Mouse (Mus musculus) small intestine, adult 2 months (tissue): ENCODE measurements around the gene Tdpoz2. TPM values are rescaled to one million over a fixed set of nuclear protein-coding genes. Genes with fewer than 3 reads are reported as not detected.
"Not testable (repeated sequence)": the region's sequence is repeated elsewhere in the genome, so short reads cannot be mapped to it uniquely, and the experiment has no call there.

ENCODE experiments used
- H3K27ac ChIP-seq: fragments of 200-500 bp; 2 replicates; pipeline ENCODE4 v1.5.1; 2012; ENCODE audit warnings: low read depth, low read length, control low read depth, inconsistent platforms; ENCODE audit not compliant: insufficient read depth
- H3K27me3 ChIP-seq: fragments of 200-500 bp; 2 replicates; pipeline ENCODE4 v1.6.1; 2012; ENCODE audit warnings: mild to moderate bottlenecking, moderate library complexity, low read length, inconsistent platforms; ENCODE audit not compliant: control insufficient read depth, insufficient read depth
- H3K36me3 ChIP-seq: fragments of 200-500 bp; 2 replicates; pipeline ENCODE4 v1.6.1; 2012; ENCODE audit warnings: mild to moderate bottlenecking, low read length, control low read depth, inconsistent platforms; ENCODE audit not compliant: control insufficient read depth, insufficient read depth
- H3K4me1 ChIP-seq: fragments of 200-500 bp; 2 replicates; pipeline ENCODE4 v1.6.1; 2012; ENCODE audit warnings: low read length, inconsistent platforms, mixed read lengths; ENCODE audit not compliant: control insufficient read depth, insufficient read depth, insufficient read length
- H3K4me3 ChIP-seq: fragments of 200-500 bp; 2 replicates; pipeline ENCODE4 v1.5.1; 2012; ENCODE audit warnings: low read depth, mild to moderate bottlenecking, control low read depth, inconsistent platforms, low read length, moderate library complexity
- CTCF ChIP-seq: fragments of 200-500 bp; IDR thresholded peaks from 2 replicates; pipeline ENCODE4 v1.5.1; 2012; ENCODE audit warnings: low read depth, mild to moderate bottlenecking, control low read depth, inconsistent platforms, low read length, moderate library complexity, mixed read lengths; ENCODE audit not compliant: insufficient replicate concordance, insufficient read length; ENCODE audit errors: extremely low read depth
- POLR2A ChIP-seq: fragments of 200-500 bp; IDR thresholded peaks from 2 replicates; pipeline ENCODE4 v1.6.1; 2012; ENCODE audit warnings: low read depth, mild to moderate bottlenecking, control low read depth, inconsistent platforms, low read length, moderate library complexity
- WGBS: fragments of 180-500 bp; shearing (Covaris S2); methylation state at CpG from one replicate; pipeline ENCODE4 v1.1.7; 2018; 5-methylcytosine and 5-hydroxymethylcytosine counted together
- polyA plus RNA-seq: library from polyadenylated mRNA; depleted of rRNA; stranded (reverse); fragments of >200 nt; gene quantifications from 2 replicates; pipeline ENCODE4 v1.2.3, GENCODE M21; 2012; rRNA removed

The Tdpoz2 gene
- polyA plus RNA-seq: not detected in 2 replicates

- H3K27me3 ChIP-seq: no peaks in the 10 kb centered on the region
- no peak within 1 kb of the TSS for H3K27ac ChIP-seq
- no peak for TF ChIP-seq CTCF
- TF ChIP-seq POLR2A: no peak
- no peak within 1 kb of the TSS for H3K4me3 ChIP-seq
- no peaks in the 10 kb centered on the region for H3K4me1 ChIP-seq
- WGBS: 70% methylated on average over 3 of the region's 3 CpGs
- H3K36me3 ChIP-seq: no peaks in the 10 kb centered on the region
These were observed at the start of gene Tdpoz2 for GRCm38 (mm10) chr3:93652586-93652985. Tdpoz2 (minus strand) TSS chr3:93652686.

GRCm38 (mm10) chr3:93692970-93693369, 40.5 kb upstream of the Tdpoz2 start, which contains the start of gene Gm37596:
Gm37596 (minus strand) TSS chr3:93693070.
- H3K36me3 ChIP-seq, H3K4me1 ChIP-seq, H3K27me3 ChIP-seq, H3K27ac ChIP-seq, H3K4me3 ChIP-seq: not testable (repeated sequence)
- WGBS: 80% methylated on average over 1 of the region's 2 CpGs

DNA sequence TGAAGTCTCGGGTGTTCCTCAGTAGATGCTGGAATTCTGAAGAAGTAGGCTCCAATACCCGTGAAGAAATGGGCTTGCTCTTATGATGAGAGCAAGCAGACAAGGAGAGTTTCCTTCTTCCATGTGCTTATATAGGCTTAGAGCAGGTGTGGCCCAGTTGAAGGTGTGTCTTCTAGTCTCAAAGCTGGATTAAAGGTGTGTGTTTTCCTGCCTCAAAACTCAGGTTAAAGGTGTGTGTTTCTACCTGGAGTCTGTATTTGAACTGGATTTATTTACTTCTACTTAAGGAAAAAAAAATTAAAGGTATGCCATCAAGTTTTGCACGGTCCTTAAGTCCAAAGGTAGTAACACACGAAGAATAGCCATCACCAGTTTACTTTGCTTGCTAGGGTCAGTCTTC, 23.7 kb upstream of the Tdpoz2 start, which contains the start of gene Tdpoz1:
TSS of gene Tdpoz1 (minus strand) at position 101 of the 400 bp plus-strand sequence.
- not testable (repeated sequence) for H3K36me3 ChIP-seq, H3K4me3 ChIP-seq, H3K27ac ChIP-seq, H3K4me1 ChIP-seq, H3K27me3 ChIP-seq
- 83% methylated on average over 3 of the region's 4 CpGs for WGBS

DNA sequence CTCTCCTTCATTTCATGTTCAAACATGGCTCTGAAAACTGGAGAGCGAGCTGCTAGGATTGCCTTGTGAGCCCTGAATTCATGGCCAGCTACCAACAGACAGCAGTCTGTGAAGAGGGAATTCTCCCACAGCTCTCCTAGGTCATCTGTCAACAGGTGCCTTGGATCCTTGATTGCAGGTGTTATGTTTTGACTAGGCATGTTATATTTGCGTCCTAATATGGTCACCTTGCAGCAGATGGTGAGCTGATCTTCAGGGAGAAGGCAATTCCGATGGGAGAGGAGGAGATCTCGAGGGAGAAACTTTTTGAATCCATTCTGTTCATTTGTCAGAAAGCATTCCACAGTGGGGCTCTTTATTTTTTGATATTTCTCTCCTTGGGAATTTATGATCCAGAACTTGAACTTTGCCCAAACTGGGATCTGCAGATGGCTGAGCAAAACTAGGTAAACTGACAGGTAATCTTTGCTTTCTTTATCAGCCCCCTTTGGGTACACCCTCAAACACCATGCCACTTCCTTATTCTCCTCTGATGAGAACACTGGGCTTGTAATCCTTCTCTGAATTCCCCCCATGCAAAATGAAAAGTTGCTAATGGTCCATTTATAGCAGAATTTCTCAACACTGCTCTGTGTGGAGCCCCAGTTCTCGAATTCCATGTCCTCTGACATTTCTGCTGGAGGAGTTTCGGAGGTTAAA, 18.5 kb upstream of the Tdpoz2 start:
- H3K4me3 ChIP-seq, H3K27ac ChIP-seq, H3K27me3 ChIP-seq, H3K4me1 ChIP-seq, H3K36me3 ChIP-seq: not testable (repeated sequence)
- WGBS: 38% methylated on average over 6 of the region's 6 CpGs

DNA sequence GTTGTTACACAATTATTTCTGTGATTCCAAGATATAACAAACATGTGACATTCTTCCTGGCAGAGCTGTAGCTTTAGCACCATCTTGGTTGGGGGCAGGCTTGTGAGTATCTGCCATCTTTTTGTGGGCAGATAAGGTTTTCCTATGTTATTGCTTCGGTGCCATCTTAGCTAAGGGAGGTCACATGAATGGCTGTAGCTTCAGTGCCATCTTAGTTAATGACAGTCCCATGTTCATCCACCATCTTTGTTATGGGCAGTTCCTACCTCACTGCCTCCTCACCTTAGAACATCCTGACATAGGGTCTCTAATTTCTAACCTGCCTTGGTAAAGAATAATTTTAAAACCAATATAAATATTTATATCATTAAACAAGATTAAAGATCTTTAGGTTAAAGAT, 1.8 kb upstream of the Tdpoz2 start:
- 70% methylated on average over 1 of the region's 1 CpGs for WGBS
- Histone ChIP-seq H3K36me3 (no peaks in the 10 kb centered on the region), H3K27ac (no peak overlapping the region), H3K4me1 (no peaks in the 10 kb centered on the region), H3K27me3 (no peaks in the 10 kb centered on the region), H3K4me3 (no peak overlapping the region)
- TF ChIP-seq POLR2A: no peak
- TF ChIP-seq CTCF: no peak

DNA sequence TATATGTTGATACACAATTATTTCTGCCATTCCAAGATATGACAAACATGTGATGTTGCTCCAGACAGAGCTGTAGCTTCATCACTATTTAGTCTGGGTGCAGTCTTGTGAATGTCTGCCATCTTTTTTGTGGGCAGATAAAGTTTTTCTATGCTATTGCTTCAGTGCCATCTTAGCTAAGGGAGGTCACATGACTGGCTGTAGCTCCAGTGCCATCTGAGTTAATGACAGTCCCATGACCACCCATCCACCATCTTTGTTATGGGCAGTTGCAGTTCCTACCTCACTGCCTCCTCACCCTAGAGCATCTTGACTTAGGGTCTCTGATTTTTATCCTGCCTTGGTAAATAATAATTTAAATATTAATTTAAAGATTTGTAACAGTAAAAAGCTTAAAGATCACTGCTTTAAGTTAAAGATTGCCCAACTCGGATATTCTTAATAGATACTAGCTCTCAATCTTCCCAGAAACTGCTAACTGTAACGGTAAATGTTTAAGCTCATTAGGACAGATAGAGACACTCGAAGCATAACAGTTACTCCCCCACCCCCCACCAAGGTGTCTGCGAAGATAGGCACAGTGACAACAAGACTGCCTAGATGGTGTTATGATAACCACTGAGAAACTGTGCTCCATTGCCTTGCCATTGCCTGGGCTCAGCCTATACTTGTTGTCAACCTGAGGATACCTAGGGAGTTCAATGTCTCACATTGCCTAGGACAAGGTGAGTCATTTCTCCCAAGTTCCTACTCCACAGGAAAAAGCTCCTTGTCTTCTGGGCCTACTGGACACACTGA, 21.4 kb downstream of the Tdpoz2 start:
- not testable (repeated sequence) for H3K27me3 ChIP-seq, H3K27ac ChIP-seq, H3K36me3 ChIP-seq, H3K4me1 ChIP-seq, H3K4me3 ChIP-seq
- 68% methylated on average over 4 of the region's 4 CpGs for WGBS

GRCm38 (mm10) chr3:93608970-93609369, 43.5 kb downstream of the Tdpoz2 start:
- H3K27me3 ChIP-seq, H3K27ac ChIP-seq, H3K4me1 ChIP-seq, H3K36me3 ChIP-seq, H3K4me3 ChIP-seq: not testable (repeated sequence)
- TF ChIP-seq CTCF: peak; percentile 53; the same call in 1 of the 2 replicates

DNA sequence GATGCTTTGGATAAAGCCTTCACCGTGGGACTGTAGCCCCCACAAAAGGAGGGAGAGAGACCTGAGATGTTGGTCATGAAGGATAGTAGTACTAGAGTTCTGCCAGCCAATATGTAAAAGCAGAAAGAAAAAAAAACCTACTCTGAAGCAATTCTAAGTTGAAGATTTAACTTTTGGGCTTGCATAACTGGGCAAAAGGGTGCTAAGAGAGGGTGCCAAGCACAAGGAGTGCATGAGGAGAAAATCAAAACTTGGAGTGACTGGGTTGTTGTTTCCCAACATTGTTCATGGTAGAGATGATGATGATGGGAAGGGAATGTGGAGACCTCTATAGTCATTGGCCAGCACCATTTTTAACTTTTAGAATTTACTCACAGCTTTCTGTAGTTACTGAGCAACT, 50.6 kb downstream of the Tdpoz2 start:
- TF ChIP-seq CTCF: no peak
- no peak overlapping the region for H3K27ac ChIP-seq
- H3K4me1 ChIP-seq: peaks cover 27% of the 10 kb centered on the region; the same call in 1 of the 2 replicates
- no peaks in the 10 kb centered on the region for H3K36me3 ChIP-seq
- H3K27me3 ChIP-seq: no peaks in the 10 kb centered on the region
- no peak overlapping the region for H3K4me3 ChIP-seq
- WGBS: 70% methylated on average over 1 of the region's 1 CpGs

Other genes starting within 250 kb of the Tdpoz2 start
- 0.04 TPM in 1 of 2 replicates, not detected in the other for gene Tchh, start 210.4 kb downstream of the Tdpoz2 start, polyA plus RNA-seq
- not detected in 2 replicates for gene Tchhl1, start 183.9 kb downstream of the Tdpoz2 start, polyA plus RNA-seq
- gene S100a11, start 132.2 kb downstream of the Tdpoz2 start, polyA plus RNA-seq: 49.0 and 81.5 TPM in 2 replicates
- gene S100a10, start 97.6 kb downstream of the Tdpoz2 start, polyA plus RNA-seq: 43.4 and 172 TPM in 2 replicates
- gene Tdpoz1, start 23.6 kb upstream of the Tdpoz2 start, polyA plus RNA-seq: not detected in 2 replicates
- not detected in 2 replicates for gene Gm37596, start 40.4 kb upstream of the Tdpoz2 start, polyA plus RNA-seq
- gene Gm5773, start 120.3 kb upstream of the Tdpoz2 start, polyA plus RNA-seq: not detected in 2 replicates
- gene Tdpoz4, start 143.7 kb upstream of the Tdpoz2 start, polyA plus RNA-seq: not detected in 2 replicates
- gene Tdpoz3, start 173.3 kb upstream of the Tdpoz2 start, polyA plus RNA-seq: not detected in 2 replicates